Mouse (Mus musculus): Measurements from ENCODE around the gene Msh5. TPM values are rescaled to one million over a fixed set of nuclear protein-coding genes. Genes with fewer than 3 reads are reported as not detected.
A peak's percentile ranks its signal among the peaks of the same experiment; 100 is the strongest.

The Msh5 gene
- total RNA-seq, 2 experiments from 2014 or later, result 1.5 to 3.5 TPM

- DNase-seq, result no peak
Measured at GRCm38 (mm10) chr17:35070556-35071229, 24.1 kb upstream of the Msh5 start.

- DNase-seq, result no peak
Measured at GRCm38 (mm10) chr17:35068213-35068914, 21.8 kb upstream of the Msh5 start.

- no peak for DNase-seq
Measured at GRCm38 (mm10) chr17:35066084-35066483, 19.5 kb upstream of the Msh5 start, which contains the start of gene Mpig6b. TSS of gene Mpig6b (minus strand) at chr17:35066184.

- DNase-seq, result peak; percentile 41
Measured at GRCm38 (mm10) chr17:35064951-35065947, 18.7 kb upstream of the Msh5 start, which contains the start of gene Ly6g6c. TSS of gene Ly6g6c (plus strand) at chr17:35065388.

- no peak for DNase-seq
Measured at GRCm38 (mm10) chr17:35064378-35064877, 17.9 kb upstream of the Msh5 start.

- no peak for DNase-seq
Measured at GRCm38 (mm10) chr17:35063466-35063865, 16.9 kb upstream of the Msh5 start.

GRCm38 (mm10) chr17:35061299-35061698, 14.8 kb upstream of the Msh5 start:
- no peak for DNase-seq

- DNase-seq, result peak; percentile 40
Measured at GRCm38 (mm10) chr17:35060737-35061297, 14.3 kb upstream of the Msh5 start.

GRCm38 (mm10) chr17:35060071-35060470, 13.5 kb upstream of the Msh5 start:
- no peak for DNase-seq

- DNase-seq, result peak; percentile 92
Measured at GRCm38 (mm10) chr17:35058911-35059892, 12.7 kb upstream of the Msh5 start, which contains the start of gene Ddah2. TSS of gene Ddah2 (plus strand) at chr17:35059035.

GRCm38 (mm10) chr17:35058316-35058715, 11.8 kb upstream of the Msh5 start:
- DNase-seq, result no peak

GRCm38 (mm10) chr17:35057090-35057489, 10.5 kb upstream of the Msh5 start:
- no peak for DNase-seq

- DNase-seq, result no peak
Measured at GRCm38 (mm10) chr17:35055691-35056495, 9.3 kb upstream of the Msh5 start.

- no peak for DNase-seq
Measured at GRCm38 (mm10) chr17:35052271-35052798, 5.8 kb upstream of the Msh5 start.

- DNase-seq, result peak; percentile 42
Measured at GRCm38 (mm10) chr17:35051156-35052086, 4.9 kb upstream of the Msh5 start.

- DNase-seq, result peak; percentile 75
Measured at GRCm38 (mm10) chr17:35050126-35050750, 3.7 kb upstream of the Msh5 start.

- peak; percentile 53 for DNase-seq
Measured at GRCm38 (mm10) chr17:35049561-35050016, 3.0 kb upstream of the Msh5 start, which contains the start of gene Clic1. TSS of gene Clic1 (plus strand) at chr17:35049966.
